Mouse (Mus musculus): ENCODE data around the gene Ctsa.
A peak's percentile ranks its signal among the peaks of the same experiment; 100 is the strongest.
"Not testable (repeated sequence)": the region's sequence is repeated elsewhere in the genome, so short reads cannot be mapped to it uniquely, and the experiment has no call there.

The Ctsa gene

GRCm38 (mm10) chr2:164832748-164833301 is at the start of gene Ctsa:
Gene Ctsa (plus strand): TSS chr2:164832873.
- ATAC-seq (ENCODE audit: insufficient number of reproducible peaks, low FRiP score, low TSS enrichment), result peak; percentile 45

GRCm38 (mm10) chr2:164783926-164784581 is 48.6 kb upstream of the Ctsa start:
- no peak for ATAC-seq (ENCODE audit: insufficient number of reproducible peaks, low FRiP score, low TSS enrichment)

- no peak for ATAC-seq (ENCODE audit: insufficient number of reproducible peaks, low FRiP score, low TSS enrichment)
These were observed 47.7 kb upstream of the Ctsa start for GRCm38 (mm10) chr2:164784869-164785420.

- ATAC-seq (ENCODE audit: insufficient number of reproducible peaks, low FRiP score, low TSS enrichment), result peak; percentile 89
These were observed 46.9 kb upstream of the Ctsa start, which contains the start of gene Snx21 for GRCm38 (mm10) chr2:164785481-164786387. Gene Snx21 (plus strand): TSS chr2:164785823.

- ATAC-seq (ENCODE audit: insufficient number of reproducible peaks, low FRiP score, low TSS enrichment), result no peak
These were observed 46.2 kb upstream of the Ctsa start for GRCm38 (mm10) chr2:164786388-164786885.

DNA sequence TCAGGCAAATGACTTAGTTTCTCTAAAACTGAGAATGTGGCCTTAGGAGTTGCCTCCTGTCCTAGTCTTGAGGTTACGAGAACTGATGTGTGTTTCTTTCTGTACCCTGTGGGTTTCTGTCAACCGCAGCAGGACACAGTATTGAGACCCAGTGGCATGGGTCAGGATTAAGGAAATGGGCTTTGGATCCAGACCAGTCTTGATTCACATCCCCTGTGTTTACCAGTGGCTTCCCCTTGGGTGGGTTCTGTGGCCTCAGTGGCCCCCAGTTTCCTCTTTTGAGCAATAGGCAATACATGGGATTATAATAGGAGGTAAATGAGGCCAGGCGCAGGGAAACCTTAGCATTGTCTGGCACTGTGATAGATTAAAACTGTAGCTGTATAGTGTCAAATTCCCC is 45.6 kb upstream of the Ctsa start:
- no peak for ATAC-seq (ENCODE audit: insufficient number of reproducible peaks, low FRiP score, low TSS enrichment)

DNA sequence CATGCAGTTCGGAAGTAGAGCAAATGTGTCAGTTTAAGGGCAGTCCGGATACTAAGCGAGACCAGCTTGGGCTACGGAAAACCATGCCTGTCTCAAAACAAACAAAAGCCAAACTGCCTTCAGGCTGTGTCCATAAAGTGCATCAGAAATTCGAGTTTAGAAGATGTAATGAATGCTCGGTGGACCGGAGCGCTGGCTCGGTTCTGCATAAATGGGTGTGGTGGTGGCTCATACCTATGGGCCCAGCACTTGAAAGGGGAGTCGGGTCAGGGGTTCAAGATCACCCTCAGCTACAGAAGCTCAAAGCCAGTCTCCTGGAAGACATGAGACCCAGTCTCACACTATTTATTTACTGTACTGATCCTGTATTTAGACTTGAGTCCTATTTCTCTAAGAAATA is 44.9 kb upstream of the Ctsa start:
- no peak for ATAC-seq (ENCODE audit: insufficient number of reproducible peaks, low FRiP score, low TSS enrichment)

DNA sequence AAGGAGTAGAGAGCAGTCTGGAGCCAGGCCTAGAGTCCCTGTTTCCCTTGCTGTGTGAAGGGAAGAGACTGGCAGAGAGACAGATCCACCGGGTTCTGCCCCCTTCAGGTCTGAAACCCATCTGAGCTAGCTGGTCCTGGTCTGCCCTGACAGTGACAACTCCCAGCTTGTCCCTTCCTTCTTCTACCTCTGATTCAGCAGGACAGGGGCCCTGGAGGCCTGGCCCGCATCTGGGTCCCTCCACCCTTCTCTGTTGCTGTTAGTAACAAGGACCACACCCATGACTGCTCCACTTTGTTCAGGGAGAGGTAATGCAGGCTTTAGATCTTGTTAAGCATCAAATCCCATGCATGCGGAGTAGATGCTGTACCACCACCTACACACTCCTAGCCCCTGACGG is 44.3 kb upstream of the Ctsa start:
- no peak for ATAC-seq (ENCODE audit: insufficient number of reproducible peaks, low FRiP score, low TSS enrichment)

GRCm38 (mm10) chr2:164790451-164790850 is 42.2 kb upstream of the Ctsa start:
- no peak for ATAC-seq (ENCODE audit: insufficient number of reproducible peaks, low FRiP score, low TSS enrichment)

GRCm38 (mm10) chr2:164791841-164792261 is 40.8 kb upstream of the Ctsa start:
- ATAC-seq (ENCODE audit: insufficient number of reproducible peaks, low FRiP score, low TSS enrichment), result no peak

DNA sequence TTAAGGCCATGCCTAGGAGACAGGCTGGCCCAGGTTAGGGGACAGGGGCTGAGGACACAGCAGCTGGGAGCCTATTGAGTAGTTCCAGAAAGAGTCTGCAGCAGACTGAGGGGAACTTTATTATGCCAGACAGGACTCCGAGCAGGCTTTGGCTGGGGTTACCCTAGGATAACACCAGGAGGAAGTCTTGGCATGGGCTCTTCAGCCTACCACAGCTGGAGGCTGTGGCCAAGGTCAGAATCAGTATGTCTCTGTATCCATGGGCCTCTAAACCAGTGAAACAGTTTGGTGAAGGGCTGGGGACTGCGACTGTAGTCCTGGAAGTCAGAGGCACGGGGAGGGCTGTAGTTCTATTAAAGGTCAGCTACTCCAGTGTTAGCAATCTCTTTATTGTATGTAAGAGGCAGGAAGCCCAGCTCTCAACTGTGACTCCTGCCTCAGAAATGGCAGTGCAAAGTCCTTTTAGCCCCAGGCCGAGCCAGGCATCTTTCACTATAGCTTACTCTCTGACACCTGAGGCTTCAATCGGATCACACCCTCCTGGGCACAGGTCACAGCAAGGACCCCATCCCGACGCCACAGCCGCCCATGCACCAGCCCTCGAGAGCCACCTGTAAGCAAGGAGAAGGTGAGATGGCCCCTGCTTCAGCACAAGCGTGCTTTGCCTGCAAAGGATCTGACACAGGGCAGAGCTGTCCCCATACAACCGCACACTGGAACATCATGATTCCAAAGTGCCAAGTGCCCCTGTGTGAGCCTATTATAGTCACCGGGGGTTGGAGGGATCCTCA is 40.1 kb upstream of the Ctsa start:
- ATAC-seq (ENCODE audit: insufficient number of reproducible peaks, low FRiP score, low TSS enrichment), result no peak

- ATAC-seq (ENCODE audit: insufficient number of reproducible peaks, low FRiP score, low TSS enrichment), result peak; percentile 57
These were observed 39.4 kb upstream of the Ctsa start for GRCm38 (mm10) chr2:164793236-164793635.

GRCm38 (mm10) chr2:164793772-164794171 is 38.9 kb upstream of the Ctsa start:
- no peak for ATAC-seq (ENCODE audit: insufficient number of reproducible peaks, low FRiP score, low TSS enrichment)

GRCm38 (mm10) chr2:164794293-164794692 is 38.4 kb upstream of the Ctsa start:
- no peak for ATAC-seq (ENCODE audit: insufficient number of reproducible peaks, low FRiP score, low TSS enrichment)

DNA sequence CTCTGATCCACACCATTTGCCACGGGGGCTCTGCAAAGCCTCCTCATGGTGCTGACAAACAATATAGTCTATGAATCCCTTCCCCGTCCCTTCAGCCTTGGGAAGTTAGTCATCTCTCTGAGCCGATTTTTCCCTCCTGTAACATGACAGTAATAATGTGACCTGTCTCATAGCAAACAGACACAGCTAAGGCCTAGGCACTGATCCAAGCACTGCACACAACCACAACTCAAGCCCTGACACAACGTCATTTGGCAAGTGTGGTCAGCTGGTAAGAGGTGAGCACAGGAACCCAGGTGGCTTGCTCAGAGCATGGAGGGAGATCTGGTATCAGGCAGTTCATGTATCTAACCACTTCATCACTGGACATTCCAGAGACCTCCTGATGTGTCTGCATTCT is 36.8 kb upstream of the Ctsa start:
- no peak for ATAC-seq (ENCODE audit: insufficient number of reproducible peaks, low FRiP score, low TSS enrichment)

- not testable (repeated sequence) for ATAC-seq (ENCODE audit: insufficient number of reproducible peaks, low FRiP score, low TSS enrichment)
These were observed 34.1 kb upstream of the Ctsa start for GRCm38 (mm10) chr2:164798554-164798953.

DNA sequence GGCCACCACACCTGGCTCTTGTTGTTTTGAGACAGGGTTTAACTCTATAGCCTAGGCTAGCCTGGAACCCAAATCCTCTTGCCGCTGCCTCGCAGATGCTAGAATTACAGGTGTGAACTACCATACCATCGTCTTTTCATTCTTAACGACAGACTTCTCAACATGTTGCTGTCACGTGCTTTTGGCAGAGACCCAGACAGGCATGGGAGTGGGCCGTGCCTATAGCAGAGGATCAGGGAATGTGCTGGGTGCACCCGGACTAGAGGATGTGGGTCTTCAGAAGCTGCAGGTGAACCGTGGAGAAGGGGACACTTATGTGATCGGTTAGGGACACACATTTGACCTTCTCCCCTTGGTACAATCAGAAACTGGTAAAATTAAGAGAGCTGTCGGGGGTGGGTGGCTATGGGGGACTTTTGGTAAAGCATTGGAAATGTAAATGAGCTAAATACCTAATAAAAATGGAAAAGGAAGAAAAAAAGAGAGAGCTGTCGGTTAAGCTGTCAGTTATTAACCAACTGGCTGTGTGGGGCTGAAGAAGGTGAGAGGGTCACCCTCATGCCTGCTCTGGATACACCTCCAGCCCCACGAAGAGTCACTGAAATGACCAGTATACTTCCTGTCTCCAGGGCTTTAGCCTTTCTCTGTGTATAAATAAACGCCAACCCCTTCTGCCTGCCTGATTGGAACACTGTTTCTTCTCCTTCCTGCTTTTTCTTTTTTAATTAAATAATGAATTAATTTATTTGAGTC is 32.2 kb upstream of the Ctsa start:
- ATAC-seq (ENCODE audit: insufficient number of reproducible peaks, low FRiP score, low TSS enrichment), result no peak

DNA sequence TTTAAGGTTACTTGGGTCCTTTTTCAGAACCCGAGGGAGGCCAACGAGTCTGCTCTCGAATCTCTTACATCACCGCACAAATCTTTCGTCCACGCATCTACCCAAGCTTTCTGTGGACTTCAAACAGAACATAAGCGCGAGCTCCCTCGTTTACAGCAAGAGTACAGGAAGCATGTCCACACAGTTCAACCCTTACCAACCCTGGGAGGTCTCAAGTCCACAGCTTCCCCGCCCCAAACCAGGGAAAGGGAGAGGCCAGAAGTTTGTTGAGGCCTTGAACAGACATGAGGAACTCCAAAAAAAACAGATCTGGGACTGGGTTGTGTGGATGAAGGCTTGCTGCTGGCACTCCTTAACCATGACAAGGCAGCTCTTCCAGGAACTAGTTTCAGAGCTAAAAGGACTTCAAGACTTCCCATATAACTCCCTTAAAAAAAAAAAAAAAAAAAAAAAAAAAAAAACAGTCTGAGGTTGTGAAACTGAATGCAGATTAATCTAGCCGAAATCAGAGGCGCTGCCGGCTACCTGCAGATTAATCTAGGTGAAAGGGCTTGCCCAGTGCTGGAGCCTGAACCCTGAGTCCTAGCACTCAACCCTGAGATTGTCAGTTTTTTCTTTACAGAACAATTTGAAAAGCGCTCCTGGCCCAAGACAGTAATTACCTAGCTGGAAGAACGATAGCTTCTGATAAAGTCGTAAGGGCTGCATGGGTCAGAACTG is 29.3 kb upstream of the Ctsa start:
- no peak for ATAC-seq (ENCODE audit: insufficient number of reproducible peaks, low FRiP score, low TSS enrichment)

GRCm38 (mm10) chr2:164803921-164804313 is 28.8 kb upstream of the Ctsa start:
- ATAC-seq (ENCODE audit: insufficient number of reproducible peaks, low FRiP score, low TSS enrichment), result no peak
